Mouse (Mus musculus) neural tube, embryonic 14.5 days (tissue): ENCODE data around the gene Pam16. TPM values are rescaled to one million over a fixed set of nuclear protein-coding genes. Genes with fewer than 3 reads are reported as not detected.
A peak's percentile ranks its signal among the peaks of the same experiment; 100 is the strongest.

Source experiments
- ATAC-seq: fragments of 200-750 bp; cut with Nextera tagmentation; 2 replicates; pipeline ENCODE4 v1.8.0; 2017; ENCODE audit warnings: low read depth, mild to moderate bottlenecking, moderate TSS enrichment, moderate library complexity
- H3K27ac ChIP-seq: fragments of 300-500 bp; sonication (generic); 2 replicates; pipeline ENCODE4 v1.5.1; 2014; ENCODE audit warnings: low read depth, mild to moderate bottlenecking, control low read depth, low read length, moderate library complexity, mixed read lengths
- H3K27me3 ChIP-seq: fragments of 300-500 bp; sonication (generic); 2 replicates; pipeline ENCODE4 v1.6.1; 2014; ENCODE audit warnings: low read length; ENCODE audit not compliant: control insufficient read depth, insufficient read depth
- H3K36me3 ChIP-seq: fragments of 300-500 bp; sonication (generic); 2 replicates; pipeline ENCODE4 v1.6.1; 2014; ENCODE audit warnings: low read length, mixed read lengths; ENCODE audit not compliant: control insufficient read depth, insufficient read depth
- H3K4me1 ChIP-seq: fragments of 300-500 bp; sonication (generic); 2 replicates; pipeline ENCODE4 v1.6.1; 2014; ENCODE audit warnings: low read length; ENCODE audit not compliant: control insufficient read depth, insufficient read depth
- H3K4me2 ChIP-seq: fragments of 300-500 bp; sonication (generic); 2 replicates; pipeline ENCODE4 v1.6.1; 2014; ENCODE audit warnings: mild to moderate bottlenecking, low read depth, low read length, control low read depth
- H3K4me3 ChIP-seq: fragments of 300-500 bp; sonication (generic); 2 replicates; pipeline ENCODE4 v1.5.1; 2014; ENCODE audit warnings: low read depth, low read length, control low read depth, mixed read lengths
- H3K9ac ChIP-seq: fragments of 300-500 bp; sonication (generic); replicated peaks from 2 replicates; pipeline ENCODE4 v1.6.1; 2014; ENCODE audit warnings: low read depth, mild to moderate bottlenecking, control low read depth, low read length, mixed read lengths
- H3K9me3 ChIP-seq: fragments of 300-500 bp; sonication (generic); 2 replicates; pipeline ENCODE4 v1.6.1; 2016; ENCODE audit warnings: low read length; ENCODE audit not compliant: control insufficient read depth
- WGBS: fragments of 180-500 bp; shearing (Covaris S2); extraction: QIAGEN DNeasy Blood & Tissue Kit; methylation state at CpG from one replicate; pipeline ENCODE4 v1.1.7; 2014; 5-methylcytosine and 5-hydroxymethylcytosine counted together
- polyA plus RNA-seq: library from polyadenylated mRNA; unstranded; fragments of >200 nt; fragmentation: Nextera tagmentation; extraction: Ambion mirVana; gene quantifications from 2 replicates; pipeline ENCODE4 v1.2.1, GENCODE M21; 2014

Pam16 gene
- polyA plus RNA-seq, 1 experiment from 2014 or later, result 194 TPM

DNA sequence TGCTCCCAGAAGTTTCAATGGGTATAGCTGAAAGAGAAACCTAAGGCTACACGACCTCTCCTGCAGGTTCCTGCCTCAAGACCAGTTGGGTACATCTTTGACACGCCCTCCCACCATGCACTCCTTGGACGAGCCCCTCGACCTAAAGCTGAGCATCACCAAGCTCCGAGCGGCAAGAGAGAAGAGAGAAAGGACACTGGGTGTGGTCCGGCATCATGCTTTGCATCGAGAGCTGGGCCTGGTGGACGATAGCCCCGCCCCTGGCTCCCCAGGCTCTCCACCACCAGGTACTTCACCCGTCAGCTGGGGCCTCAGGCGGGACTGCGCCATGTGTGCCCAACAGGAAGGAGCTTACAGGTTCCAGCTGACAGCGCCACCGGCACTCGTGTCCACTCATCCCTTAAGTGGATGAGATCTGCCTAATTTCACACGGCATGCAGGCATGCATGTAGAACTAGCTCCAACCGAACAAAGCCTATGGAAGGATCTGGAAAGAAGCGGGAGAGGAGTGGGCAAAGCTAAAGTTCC, 16.2 kb downstream of the Pam16 start:
- Histone ChIP-seq H3K4me2 (no peak overlapping the region), H3K4me3 (no peak overlapping the region), H3K27ac (no peak overlapping the region), H3K27me3 (no peaks in the 10 kb centered on the region), H3K9ac (no peak overlapping the region), H3K36me3 (peaks cover 28% of the 10 kb centered on the region), H3K9me3 (no peaks in the 10 kb centered on the region), H3K4me1 (peaks cover 22% of the 10 kb centered on the region)
- ATAC-seq, result no peak
- WGBS, result 87% methylated on average over 19 of the region's 19 CpGs

DNA sequence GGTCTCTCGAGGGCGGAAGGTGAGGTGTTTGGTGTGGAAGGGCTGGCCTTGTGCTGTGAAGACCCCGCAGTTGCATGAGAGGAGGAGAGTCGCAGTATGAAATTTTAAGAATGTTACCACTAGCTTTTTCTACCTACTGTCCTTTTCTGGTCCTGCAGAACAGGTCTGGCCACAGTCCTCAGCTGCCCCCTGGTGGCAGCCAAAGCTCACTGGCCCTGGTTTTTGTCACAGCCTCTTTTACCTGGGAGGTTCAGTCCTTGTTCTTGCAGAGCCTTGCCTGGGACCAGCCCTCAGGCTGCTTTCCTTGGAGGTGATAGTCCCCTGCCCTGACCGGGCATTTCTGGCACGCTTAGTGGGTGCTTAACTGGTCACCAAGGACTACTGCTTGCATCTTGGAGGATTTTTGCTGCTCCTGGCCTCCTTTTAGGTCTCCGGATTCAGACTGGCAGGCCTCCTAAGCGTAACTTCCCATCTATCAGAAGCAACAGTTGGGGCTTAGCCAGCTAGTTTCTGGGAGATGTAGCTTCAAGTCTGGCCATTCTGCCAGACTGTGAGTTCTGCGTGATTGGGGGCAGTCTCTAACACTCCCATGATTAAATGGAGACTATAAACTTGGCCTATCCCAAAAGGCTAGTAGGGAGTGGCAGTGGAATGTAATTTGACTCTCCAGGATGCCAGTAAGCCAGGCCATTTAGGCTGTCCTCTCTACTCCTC, 16.8 kb downstream of the Pam16 start:
- peaks cover 28% of the 10 kb centered on the region for H3K4me1 ChIP-seq

DNA sequence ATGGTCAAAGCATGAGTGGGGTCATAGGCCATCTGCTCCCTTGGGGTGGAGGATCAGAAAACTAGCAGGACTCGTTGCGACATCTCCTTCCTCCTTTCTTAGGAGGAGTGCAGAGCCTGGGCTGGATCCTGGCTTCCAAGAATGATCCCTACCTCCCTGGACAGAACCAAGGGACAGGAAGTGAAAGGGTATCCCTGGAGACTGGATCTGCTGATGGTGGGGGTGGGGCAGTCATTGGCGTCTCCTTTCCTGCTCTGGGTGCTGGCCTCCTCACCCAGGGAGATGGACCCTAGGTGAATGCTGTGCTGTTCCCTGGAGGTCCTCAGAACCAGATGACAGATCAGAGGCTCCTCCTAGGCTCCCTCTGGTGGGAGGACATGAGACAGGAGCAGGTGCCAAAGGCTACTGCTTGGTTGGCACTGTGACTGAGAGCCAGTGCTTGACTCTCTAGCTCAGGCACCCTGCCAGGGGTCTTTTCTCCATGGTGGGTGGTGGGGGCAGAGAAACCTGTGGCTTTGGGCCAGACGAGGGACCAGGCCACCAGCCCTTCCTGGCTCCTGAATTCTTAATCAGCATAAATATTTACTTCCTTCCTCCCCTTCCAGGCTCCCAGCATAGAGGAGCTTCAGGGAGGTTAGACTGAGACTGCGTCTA, 18.2 kb downstream of the Pam16 start:
- peaks cover 15% of the 10 kb centered on the region for H3K36me3 ChIP-seq
- no peak overlapping the region for H3K27ac ChIP-seq
- 33% methylated on average over 5 of the region's 5 CpGs for WGBS
- H3K4me3 ChIP-seq, result no peak overlapping the region
- H3K9me3 ChIP-seq, result no peaks in the 10 kb centered on the region
- H3K4me2 ChIP-seq, result no peak overlapping the region
- H3K27me3 ChIP-seq, result no peaks in the 10 kb centered on the region
- peaks cover 40% of the 10 kb centered on the region for H3K4me1 ChIP-seq
- ATAC-seq, result 0 out of 2 replicates have a peak, but pooled peaks have one; percentile 29
- H3K9ac ChIP-seq, result no peak overlapping the region

More for the DNA sequence above, 16.8 kb downstream of the Pam16 start:
- H3K4me2 ChIP-seq, result no peak overlapping the region
- peaks cover 22% of the 10 kb centered on the region for H3K36me3 ChIP-seq
- H3K9me3 ChIP-seq, result no peaks in the 10 kb centered on the region
- WGBS, result 50% methylated on average over 9 of the region's 9 CpGs
- no peak overlapping the region for H3K9ac ChIP-seq
- H3K27me3 ChIP-seq, result no peaks in the 10 kb centered on the region
- no peak overlapping the region for H3K4me3 ChIP-seq
- no peak overlapping the region for H3K27ac ChIP-seq
- ATAC-seq, result peak; percentile 44

DNA sequence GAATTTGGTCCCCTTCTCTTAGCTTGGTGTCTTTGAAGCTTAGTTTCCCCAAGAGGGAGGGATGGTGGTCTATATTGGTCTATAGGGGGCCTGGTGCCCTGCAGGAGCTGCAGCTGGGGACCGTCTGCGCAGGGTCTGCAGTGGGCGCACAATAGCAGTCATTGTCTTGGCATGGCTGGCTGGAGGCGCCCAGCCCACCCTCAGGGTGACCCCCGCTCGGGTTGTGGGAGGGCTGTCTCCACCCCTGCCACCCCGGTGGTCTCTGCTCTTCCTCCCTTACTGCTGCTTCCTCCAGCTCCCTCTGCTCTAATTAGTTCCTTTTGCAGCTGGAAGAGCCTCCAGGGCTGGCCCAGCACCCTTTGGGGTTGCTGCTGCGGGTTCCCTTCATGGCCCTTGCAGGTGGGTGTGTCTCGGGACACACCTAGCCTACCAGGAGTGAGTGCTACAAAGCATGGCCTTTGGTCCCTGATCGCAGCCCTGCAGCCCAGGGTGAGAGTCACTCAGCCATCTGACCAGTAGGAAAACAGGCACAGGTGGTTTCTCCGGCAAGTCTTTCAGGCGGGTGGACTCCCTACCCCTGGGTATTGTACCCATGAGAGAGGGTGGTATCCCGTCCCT, 19.2 kb downstream of the Pam16 start:
- no peak overlapping the region for H3K4me2 ChIP-seq
- no peaks in the 10 kb centered on the region for H3K9me3 ChIP-seq
- no peaks in the 10 kb centered on the region for H3K27me3 ChIP-seq
- ATAC-seq, result no peak
- WGBS, result 41% methylated on average over 12 of the region's 13 CpGs
- no peak overlapping the region for H3K9ac ChIP-seq
- H3K4me3 ChIP-seq, result no peak overlapping the region
- peaks cover 45% of the 10 kb centered on the region for H3K4me1 ChIP-seq
- no peak overlapping the region for H3K27ac ChIP-seq
- peaks cover 8% of the 10 kb centered on the region; the same call in 1 of the 2 replicates for H3K36me3 ChIP-seq

DNA sequence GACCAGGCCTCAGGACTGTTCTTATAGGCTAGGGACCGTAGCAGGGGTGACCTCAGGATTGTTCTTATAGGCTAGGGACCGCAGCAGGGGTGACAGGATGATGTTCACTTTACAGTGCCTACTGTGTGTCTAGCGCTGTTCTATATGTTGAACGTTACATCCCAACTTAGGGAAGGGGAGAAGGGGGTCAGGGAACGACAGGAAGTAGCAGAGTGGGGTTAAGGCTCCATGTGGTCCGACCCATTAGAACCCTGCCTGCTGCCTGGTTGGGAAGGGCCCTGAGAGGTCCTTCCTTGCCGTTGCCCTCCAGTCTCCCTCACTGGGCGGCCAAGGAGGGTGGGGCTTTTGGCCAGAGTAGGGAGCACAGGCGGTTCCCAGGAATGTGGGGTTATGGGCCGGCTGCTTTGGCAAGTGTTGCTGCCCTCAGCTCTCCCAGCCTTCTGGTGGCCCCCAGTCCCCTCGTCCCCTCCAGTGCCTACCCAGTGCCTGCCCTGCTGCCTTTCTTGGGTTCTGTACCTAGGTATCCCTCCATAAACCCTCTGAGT, 20.4 kb downstream of the Pam16 start:
- Histone ChIP-seq H3K4me1 (peaks cover 46% of the 10 kb centered on the region), H3K4me3 (no peak overlapping the region), H3K9ac (no peak overlapping the region), H3K27ac (no peak overlapping the region), H3K9me3 (no peaks in the 10 kb centered on the region), H3K4me2 (no peak overlapping the region), H3K36me3 (no peaks in the 10 kb centered on the region), H3K27me3 (no peaks in the 10 kb centered on the region)
- ATAC-seq, result no peak
- WGBS, result 68% methylated on average over 11 of the region's 11 CpGs

DNA sequence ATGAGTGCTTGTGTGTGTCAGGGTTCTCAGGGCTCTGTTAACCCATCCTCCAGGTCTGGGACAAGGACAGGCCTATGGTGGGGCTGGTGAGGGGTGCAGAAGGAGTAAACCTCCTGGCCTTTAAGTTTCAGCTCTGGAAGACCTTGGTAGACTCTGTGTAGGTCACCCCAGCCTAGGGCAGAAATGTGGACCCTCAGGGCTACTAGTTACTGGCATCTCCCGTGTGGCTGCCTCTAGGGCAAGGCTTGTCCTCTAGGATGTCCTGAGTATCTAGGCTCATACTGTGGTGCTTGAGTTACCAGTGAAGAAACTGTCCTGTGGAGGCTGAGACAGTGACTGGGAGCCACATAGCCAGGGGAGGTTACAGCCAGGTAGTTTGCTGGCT, 21.3 kb downstream of the Pam16 start:
- Histone ChIP-seq H3K4me1 (peaks cover 55% of the 10 kb centered on the region), H3K9me3 (no peaks in the 10 kb centered on the region), H3K36me3 (no peaks in the 10 kb centered on the region), H3K27ac (no peak overlapping the region), H3K4me3 (no peak overlapping the region), H3K9ac (no peak overlapping the region), H3K4me2 (no peak overlapping the region), H3K27me3 (no peaks in the 10 kb centered on the region)
- no peak for ATAC-seq
- 58% methylated on average over 1 of the region's 1 CpGs for WGBS

DNA sequence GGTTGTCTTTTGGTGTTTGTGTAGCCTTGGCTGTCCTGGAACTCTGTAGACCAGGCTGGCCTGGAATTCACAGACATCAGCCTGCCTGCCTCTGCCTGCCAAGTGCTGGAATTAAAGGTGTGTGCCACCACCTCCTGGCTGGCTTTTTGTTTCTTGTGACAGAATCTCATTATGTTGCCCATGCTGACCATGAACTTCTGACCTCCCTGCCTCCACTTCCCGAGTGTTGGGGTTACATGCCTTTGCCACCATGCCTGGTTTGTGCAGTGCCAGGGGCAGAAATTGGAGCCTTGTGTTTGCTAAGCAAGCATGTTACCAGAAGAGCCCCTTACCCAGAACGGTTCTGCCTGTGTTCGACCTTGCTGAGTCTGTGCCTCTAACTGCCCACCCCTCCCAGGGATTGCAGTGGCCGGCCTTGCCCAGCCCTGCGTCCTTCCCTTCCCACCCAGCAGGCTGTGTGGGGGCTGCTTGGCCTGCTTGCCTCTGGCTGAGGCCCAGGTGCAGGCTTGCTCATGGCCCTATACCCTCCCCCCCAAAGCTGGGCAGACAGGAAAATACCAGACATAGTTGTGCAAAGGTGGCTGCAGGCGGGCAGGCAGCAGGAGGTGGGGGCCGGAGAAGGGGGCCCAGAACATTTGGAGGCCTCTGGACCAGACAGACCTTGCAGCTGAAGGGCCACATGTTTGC, 21.9 kb downstream of the Pam16 start:
- no peaks in the 10 kb centered on the region for H3K9me3 ChIP-seq
- no peak overlapping the region for H3K27ac ChIP-seq
- H3K4me2 ChIP-seq, result no peak overlapping the region
- no peaks in the 10 kb centered on the region for H3K36me3 ChIP-seq
- no peak for ATAC-seq
- H3K4me3 ChIP-seq, result no peak overlapping the region
- 31% methylated on average over 7 of the region's 7 CpGs for WGBS
- H3K9ac ChIP-seq, result no peak overlapping the region
- H3K4me1 ChIP-seq, result peaks cover 60% of the 10 kb centered on the region
- H3K27me3 ChIP-seq, result no peaks in the 10 kb centered on the region

DNA sequence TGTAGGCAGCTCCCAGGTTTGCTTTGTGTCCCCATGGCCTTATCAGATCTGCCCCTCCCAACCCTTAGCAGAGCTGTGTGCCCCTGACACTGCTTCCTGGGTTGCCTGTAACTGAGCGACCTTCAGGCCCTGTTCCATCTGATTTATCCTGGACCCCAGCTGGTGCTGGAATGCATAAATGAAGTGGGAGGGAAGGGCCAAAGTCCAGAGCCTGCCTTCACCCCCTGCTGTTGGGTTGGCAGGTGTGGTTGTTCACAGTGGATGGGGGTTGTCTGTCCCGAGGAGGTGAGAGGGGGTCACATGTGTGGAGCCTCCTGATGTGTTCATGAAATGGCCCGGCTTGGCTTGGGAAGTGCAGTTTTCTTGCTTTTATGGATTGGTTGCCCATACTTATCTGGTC, 22.6 kb downstream of the Pam16 start:
- peak overlapping the region; percentile 11; the same call in 1 of the 2 replicates for H3K9ac ChIP-seq
- H3K27me3 ChIP-seq, result no peaks in the 10 kb centered on the region
- H3K4me2 ChIP-seq, result no peak overlapping the region
- H3K4me3 ChIP-seq, result no peak overlapping the region
- peaks cover 62% of the 10 kb centered on the region for H3K4me1 ChIP-seq
- no peak for ATAC-seq
- WGBS, result 8% methylated on average over 3 of the region's 3 CpGs
- no peaks in the 10 kb centered on the region for H3K36me3 ChIP-seq
- no peak overlapping the region for H3K27ac ChIP-seq
- H3K9me3 ChIP-seq, result no peaks in the 10 kb centered on the region
